Comparison of ENCODE assay signal across 11 mouse cellular contexts in the genomic region with DNA sequence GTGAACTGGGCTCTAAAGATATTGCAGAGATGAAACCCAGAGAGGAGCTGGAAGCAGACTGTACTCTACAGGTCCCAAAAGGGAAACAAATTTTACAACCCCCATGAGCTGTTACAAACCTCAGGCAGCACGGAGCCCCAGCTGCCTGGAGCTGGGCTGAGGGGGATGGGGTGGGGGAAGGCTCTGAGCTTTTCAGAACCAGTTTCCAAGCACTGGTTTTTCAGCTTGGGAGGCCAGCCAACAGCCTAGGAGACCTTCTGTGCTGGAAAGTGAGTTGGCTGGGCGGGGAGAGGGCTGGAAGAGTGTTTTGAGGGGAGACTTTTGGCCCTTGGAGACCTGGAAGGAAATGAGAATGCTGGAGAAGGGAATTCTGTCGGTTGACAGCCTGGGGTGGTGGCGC. TPM values are rescaled to one million over a fixed set of nuclear protein-coding genes. Genes with fewer than 3 reads are reported as not detected.
DNase-seq lines count a peak whose midpoint lies in the region; ATAC-seq and TF ChIP-seq lines count a peak whose summit lies in the region.
"Had no signal": no experiment of that assay in that cellular context is flagged by ENCODE, and none has a peak within 500 bp of the region (broad histone marks: within the 10 kb centered on the region; RNA-seq: fewer than 3 reads in every experiment).

No protein-coding gene starts in this region.

- H3K27me3 ChIP-seq in lung, embryonic 15.5 days: peaks cover 9% of the 10 kb centered on the region
- H3K27me3 ChIP-seq in kidney, embryonic 16.5 days (ENCODE audit: insufficient read depth, low read length): peaks cover 2% of the 10 kb centered on the region; the same call in 1 of the 2 replicates

- H3K36me3 ChIP-seq in lung, embryonic 15.5 days: no peaks in the 10 kb centered on the region
- no peaks in the 10 kb centered on the region for H3K36me3 ChIP-seq in kidney, embryonic 16.5 days (ENCODE audit: insufficient read depth, low read length)
- H3K36me3 ChIP-seq: G1E had no signal

- peak overlapping the region; percentile 38; the same call in 1 of the 2 replicates for H3K27ac ChIP-seq in lung, embryonic 15.5 days
- H3K27ac ChIP-seq in kidney, embryonic 16.5 days (ENCODE audit: low read length): no peak overlapping the region
- H3K27ac ChIP-seq: forebrain, embryonic 10.5 days had no signal

- no peak for ATAC-seq in lung, embryonic 15.5 days (ENCODE audit: borderline replicate concordance, extremely low read depth, low FRiP score, low TSS enrichment)
- ATAC-seq in kidney, embryonic 16.5 days (ENCODE audit: low FRiP score, low TSS enrichment): peak; percentile 54; the same call in 1 of the 2 replicates

- DNase-seq in cerebellum, postnatal 10 days: peak; percentile 74 to 82
- DNase-seq in cerebellum, adult 8-10 months: no peak
- no peak for DNase-seq in lung, adult 2 months
- peak; percentile 72 for DNase-seq in lung, postnatal 10 days
- DNase-seq in adrenal gland, adult (ENCODE audit: inconsistent age in 2 of 2, low spot score in 1 of 2): no peak
- DNase-seq in left cerebral cortex, adult 11 months (ENCODE audit: low spot score): no peak
- DNase-seq: adrenal gland, adult 8-10 months had no signal

- no peak for TF ChIP-seq POLR2A in lung, adult 2 months (IDR thresholded peaks at IDR 0.05; ENCODE audit: borderline replicate concordance, extremely low read depth, low read depth, low read length)

- whole genome bisulfite sequencing in lung, embryonic 15.5 days: 36% methylated on average over 4 of the region's 4 CpGs
- 46% methylated on average over 4 of the region's 4 CpGs for WGBS in lung, adult 2 months
- 35% methylated on average over 4 of the region's 4 CpGs for WGBS in kidney, embryonic 16.5 days

- peaks cover 13% of the 10 kb centered on the region for H3K4me1 ChIP-seq in lung, embryonic 15.5 days
- H3K4me1 ChIP-seq in lung, adult 2 months (ENCODE audit: control insufficient read depth, insufficient read depth, low read length): no peaks in the 10 kb centered on the region
- H3K4me1 ChIP-seq in kidney, embryonic 16.5 days (ENCODE audit: insufficient read depth, low read length): peaks cover 5% of the 10 kb centered on the region; the same call in 1 of the 2 replicates

- no peak overlapping the region for H3K4me3 ChIP-seq in lung, embryonic 15.5 days
- no peak overlapping the region for H3K4me3 ChIP-seq in lung, adult 2 months (replicated peaks; ENCODE audit: extremely low read depth, low read depth, low read length)
- H3K4me3 ChIP-seq in kidney, embryonic 16.5 days (ENCODE audit: low read length): no peak overlapping the region
- H3K4me3 ChIP-seq: forebrain, embryonic 10.5 days had no signal

- TF ChIP-seq CTCF in lung, adult 2 months (IDR thresholded peaks at IDR 0.05; ENCODE audit: insufficient read depth, low read length): no peak

- H3K9me3 ChIP-seq in lung, embryonic 15.5 days: no peaks in the 10 kb centered on the region
- no peaks in the 10 kb centered on the region for H3K9me3 ChIP-seq in kidney, embryonic 16.5 days (ENCODE audit: low read length)
- H3K9me3 ChIP-seq: forebrain, embryonic 10.5 days; G1E had no signal

- no peak overlapping the region for H3K4me2 ChIP-seq in lung, embryonic 15.5 days
- no peak overlapping the region for H3K4me2 ChIP-seq in kidney, embryonic 16.5 days (replicated peaks; ENCODE audit: low read depth, low read length)

- no peak overlapping the region for H3K9ac ChIP-seq in lung, embryonic 15.5 days
- no peak overlapping the region; the same call in 1 of the 2 replicates for H3K9ac ChIP-seq in kidney, embryonic 16.5 days (replicated peaks; ENCODE audit: low read length)

RNA-seq across cellular contexts. Expression of a gene that starts 10.8 kb away (rescaled TPM):
- 54.1 and 58.4 TPM in 2 replicates for polyA plus RNA-seq in lung, embryonic 15.5 days (2015; fragmentation: Nextera tagmentation; extraction: Ambion mirVana)
- polyA plus RNA-seq in lung, adult 2 months (2012; rRNA removed): 28.4 and 32.4 TPM in 2 replicates
- 51.2 and 53.0 TPM in 2 replicates for polyA plus RNA-seq in kidney, embryonic 16.5 days (2015; fragmentation: Nextera tagmentation; extraction: Ambion mirVana)

RNA-seq across cellular contexts. Expression of a gene that starts 14.7 kb away (rescaled TPM):
- 0.26 and 0.35 TPM in 2 replicates for polyA plus RNA-seq in lung, embryonic 15.5 days (2015; fragmentation: Nextera tagmentation; extraction: Ambion mirVana)
- polyA plus RNA-seq in lung, adult 2 months (2012; rRNA removed): 0.45 and 0.83 TPM in 2 replicates
- polyA plus RNA-seq in kidney, embryonic 16.5 days (2015; fragmentation: Nextera tagmentation; extraction: Ambion mirVana): 0.11 and 0.17 TPM in 2 replicates

RNA-seq across cellular contexts. Expression of a gene that starts 26.8 kb away (rescaled TPM):
- polyA plus RNA-seq in lung, embryonic 15.5 days (2015; fragmentation: Nextera tagmentation; extraction: Ambion mirVana): 11.8 and 12.1 TPM in 2 replicates
- 37.0 and 45.3 TPM in 2 replicates for polyA plus RNA-seq in lung, adult 2 months (2012; rRNA removed)
- polyA plus RNA-seq in kidney, embryonic 16.5 days (2015; fragmentation: Nextera tagmentation; extraction: Ambion mirVana): 11.9 and 12.2 TPM in 2 replicates

RNA-seq across cellular contexts. Expression of a gene that starts 41.5 kb away (rescaled TPM):
- polyA plus RNA-seq in lung, embryonic 15.5 days (2015; fragmentation: Nextera tagmentation; extraction: Ambion mirVana): 0.55 and 0.66 TPM in 2 replicates
- not detected in 2 replicates for polyA plus RNA-seq in lung, adult 2 months (2012; rRNA removed)
- polyA plus RNA-seq in kidney, embryonic 16.5 days (2015; fragmentation: Nextera tagmentation; extraction: Ambion mirVana): 0.24 and 0.36 TPM in 2 replicates
- polyA plus RNA-seq: G1E had no signal

RNA-seq across cellular contexts. Expression of a gene that starts 41.8 kb away (rescaled TPM):
- 414 and 437 TPM in 2 replicates for polyA plus RNA-seq in lung, embryonic 15.5 days (2015; fragmentation: Nextera tagmentation; extraction: Ambion mirVana)
- 1,063 and 1,258 TPM in 2 replicates for polyA plus RNA-seq in lung, adult 2 months (2012; rRNA removed)
- polyA plus RNA-seq in kidney, embryonic 16.5 days (2015; fragmentation: Nextera tagmentation; extraction: Ambion mirVana): 358 and 388 TPM in 2 replicates

Comparison
In these comparisons a context has a peak if more than half of its experiments do, and no peak if none do; other contexts are left out.
1. DNase-seq: peak in cerebellum, postnatal 10 days (2 of 2) and lung, postnatal 10 days (single experiment); none in cerebellum, adult 8-10 months (single experiment), lung, adult 2 months (single experiment), adrenal gland, adult (0 of 2) and left cerebral cortex, adult 11 months (single experiment).